Mouse (Mus musculus) myocyte (in vitro differentiated cells): ENCODE results near the gene Rhpn2. TPM values are rescaled to one million over a fixed set of nuclear protein-coding genes. Genes with fewer than 3 reads are reported as not detected.

Source experiments
- H3K27me3 ChIP-seq: one replicate; pipeline ENCODE4 v1.6.1; 2011; ENCODE audit not compliant: control insufficient read depth, insufficient read depth, insufficient read length
- H3K36me3 ChIP-seq: one replicate; pipeline ENCODE4 v1.6.1; 2011; ENCODE audit not compliant: control insufficient read depth, insufficient read depth
- H3K4me2 ChIP-seq: one replicate; pipeline ENCODE4 v1.6.1; 2011; ENCODE audit warnings: low read depth, control low read depth
- H3K4me3 ChIP-seq: one replicate; pipeline ENCODE4 v1.5.1; 2011; ENCODE audit warnings: mild to moderate bottlenecking, control low read depth, moderate library complexity
- H3K79me2 ChIP-seq: one replicate; pipeline ENCODE4 v1.6.1; 2011; ENCODE audit not compliant: control insufficient read depth, insufficient read depth
- H3ac ChIP-seq: one replicate; pipeline ENCODE4 v1.6.1; 2011; ENCODE audit not compliant: control insufficient read depth, insufficient read length
- CEBPB ChIP-seq: IDR thresholded peaks from 2 replicates; pipeline ENCODE4 v1.6.1; 2011; ENCODE audit warnings: mild to moderate bottlenecking, moderate library complexity; ENCODE audit not compliant: poor library complexity, insufficient read depth, severe bottlenecking
- E2F4 ChIP-seq: IDR thresholded peaks from one replicate; pipeline ENCODE4 v1.6.1; 2011; ENCODE audit warnings: mild to moderate bottlenecking, control low read depth, moderate library complexity; ENCODE audit not compliant: insufficient read depth
- MAX ChIP-seq: IDR thresholded peaks from one replicate; pipeline ENCODE4 v1.6.1; 2011; ENCODE audit warnings: low read depth, mild to moderate bottlenecking, control low read depth
- MYOD1 ChIP-seq, 3 experiments: IDR thresholded peaks; one replicate each; pipeline ENCODE4 v1.6.1; 2011; ENCODE audit warnings: control low read depth in 2 of 3, low read depth in 2 of 3, mild to moderate bottlenecking in 2 of 3, moderate library complexity in 1 of 3; ENCODE audit not compliant: insufficient read length in 2 of 3, control insufficient read depth in 1 of 3
- MYOG ChIP-seq, 3 experiments: IDR thresholded peaks; one replicate each; pipeline ENCODE4 v1.6.1; 2011; ENCODE audit warnings: control low read depth in 2 of 3, low read depth in 2 of 3, mild to moderate bottlenecking in 2 of 3; ENCODE audit not compliant: insufficient read length in 2 of 3, control insufficient read depth in 1 of 3, insufficient read depth in 1 of 3
- POLR2A ChIP-seq: IDR thresholded peaks from one replicate; pipeline ENCODE4 v1.6.1; 2011; ENCODE audit warnings: low read depth, mild to moderate bottlenecking, control low read depth, moderate library complexity; ENCODE audit not compliant: insufficient read length
- POLR2AphosphoS2 ChIP-seq: IDR thresholded peaks from one replicate; pipeline ENCODE4 v1.6.1; 2011; ENCODE audit warnings: low read depth, control low read depth; ENCODE audit not compliant: insufficient read length
- REST ChIP-seq: IDR thresholded peaks from one replicate; pipeline ENCODE4 v1.6.1; 2011; ENCODE audit warnings: mild to moderate bottlenecking, control low read depth, moderate library complexity; ENCODE audit not compliant: insufficient read depth, insufficient read length
- SRF ChIP-seq: IDR thresholded peaks from one replicate; pipeline ENCODE4 v1.6.1; 2011; ENCODE audit warnings: low read depth; ENCODE audit not compliant: control insufficient read depth, insufficient read length
- TCF12 ChIP-seq: IDR thresholded peaks from one replicate; pipeline ENCODE4 v1.6.1; 2011; ENCODE audit warnings: mild to moderate bottlenecking, control low read depth; ENCODE audit not compliant: poor library complexity, insufficient read depth, severe bottlenecking
- TCF3 ChIP-seq: IDR thresholded peaks from one replicate; pipeline ENCODE4 v1.6.1; 2011; ENCODE audit warnings: low read depth, control low read depth; ENCODE audit not compliant: insufficient read length
- USF1 ChIP-seq: IDR thresholded peaks from one replicate; pipeline ENCODE4 v1.6.1; 2011; ENCODE audit warnings: low read depth, mild to moderate bottlenecking, control low read depth, moderate library complexity
- polyA plus RNA-seq: library from polyadenylated mRNA; unstranded; fragments of >200 nt; fragmentation: generic; extraction: Trizol; gene quantifications from one replicate; pipeline ENCODE4 v1.2.1, GENCODE M21; 2012; ENCODE audit warnings: missing spikeins

Gene Rhpn2
- polyA plus RNA-seq, 1 experiment, result 0.66 TPM

- H3K4me3 ChIP-seq, result no peak overlapping the region
Measured at GRCm38 (mm10) chr7:35355303-35355872, 21.4 kb downstream of the Rhpn2 start.

GRCm38 (mm10) chr7:35357621-35358020 is 23.7 kb downstream of the Rhpn2 start:
- Histone ChIP-seq H3K4me3 (no peak overlapping the region), H3K4me2 (no peak overlapping the region), H3K79me2 (no peaks in the 10 kb centered on the region), H3ac (no peak overlapping the region), H3K27me3 (no peaks in the 10 kb centered on the region), H3K36me3 (no peaks in the 10 kb centered on the region)
- no peak for TF ChIP-seq TCF12
- no peak for TF ChIP-seq SRF
- no peak for TF ChIP-seq MYOG (IDR thresholded peaks at IDR 0.05; ENCODE audit: control insufficient read depth in 1 of 3, insufficient read depth in 1 of 3, insufficient read length in 2 of 3, low read depth in 2 of 3)
- no peak for TF ChIP-seq TCF3
- TF ChIP-seq MYOD1 (IDR thresholded peaks at IDR 0.05; ENCODE audit: control insufficient read depth in 1 of 3, insufficient read length in 2 of 3, low read depth in 2 of 3), result no peak
- no peak for TF ChIP-seq POLR2AphosphoS2
- TF ChIP-seq MAX, result no peak
- TF ChIP-seq USF1, result no peak
- no peak for TF ChIP-seq REST
- no peak for TF ChIP-seq E2F4
- no peak for TF ChIP-seq POLR2A
- no peak for TF ChIP-seq CEBPB

More at GRCm38 (mm10) chr7:35355303-35355872, 21.4 kb downstream of the Rhpn2 start:
- Histone ChIP-seq H3K4me2 (no peak overlapping the region), H3K27me3 (no peaks in the 10 kb centered on the region), H3ac (no peak overlapping the region), H3K79me2 (no peaks in the 10 kb centered on the region), H3K36me3 (no peaks in the 10 kb centered on the region)
- TF ChIP-seq E2F4, result no peak
- no peak for TF ChIP-seq CEBPB
- no peak for TF ChIP-seq MYOG (IDR thresholded peaks at IDR 0.05; ENCODE audit: control insufficient read depth in 1 of 3, insufficient read depth in 1 of 3, insufficient read length in 2 of 3, low read depth in 2 of 3)
- no peak for TF ChIP-seq TCF3
- TF ChIP-seq POLR2A, result no peak
- no peak for TF ChIP-seq REST
- no peak for TF ChIP-seq MYOD1 (IDR thresholded peaks at IDR 0.05; ENCODE audit: control insufficient read depth in 1 of 3, insufficient read length in 2 of 3, low read depth in 2 of 3)
- TF ChIP-seq USF1, result no peak
- TF ChIP-seq POLR2AphosphoS2, result no peak
- no peak for TF ChIP-seq SRF
- no peak for TF ChIP-seq MAX
- TF ChIP-seq TCF12, result no peak

- TF ChIP-seq POLR2AphosphoS2 (no peak), USF1 (no peak), TCF12 (no peak), SRF (no peak)
- H3K36me3 ChIP-seq, result no peaks in the 10 kb centered on the region
- no peak overlapping the region for H3K4me2 ChIP-seq
- H3ac ChIP-seq, result no peak overlapping the region
- H3K79me2 ChIP-seq, result no peaks in the 10 kb centered on the region
- no peak overlapping the region for H3K4me3 ChIP-seq
- no peaks in the 10 kb centered on the region for H3K27me3 ChIP-seq
Measured at GRCm38 (mm10) chr7:35362253-35362652, 28.3 kb downstream of the Rhpn2 start.

DNA sequence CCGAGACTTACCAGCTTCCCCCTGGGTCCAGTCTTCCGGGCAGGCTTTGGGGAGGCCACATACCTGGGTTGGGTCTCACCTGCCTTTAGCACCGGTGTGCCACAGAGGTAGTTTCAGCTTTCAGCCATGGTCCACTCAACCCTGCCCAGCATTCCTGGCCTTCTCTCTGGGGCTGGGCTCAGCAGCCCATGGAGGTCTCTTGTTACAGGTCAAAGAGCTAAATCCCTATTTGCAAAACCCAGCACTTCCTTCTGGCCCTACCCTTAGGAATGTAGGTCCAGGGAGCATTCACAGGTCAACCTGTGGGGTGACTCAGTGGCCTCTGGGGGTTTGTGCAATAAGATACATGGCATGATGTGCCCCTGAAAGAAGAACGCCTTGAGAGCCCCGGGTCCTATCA is 28.9 kb downstream of the Rhpn2 start:
- no peaks in the 10 kb centered on the region for H3K36me3 ChIP-seq
- H3K27me3 ChIP-seq, result no peaks in the 10 kb centered on the region
- H3K4me3 ChIP-seq, result no peak overlapping the region
- TF ChIP-seq MYOG (IDR thresholded peaks at IDR 0.05; ENCODE audit: control insufficient read depth in 1 of 3, insufficient read depth in 1 of 3, insufficient read length in 2 of 3, low read depth in 2 of 3), result no peak
- no peak for TF ChIP-seq TCF3
- TF ChIP-seq REST, result no peak
- H3K4me2 ChIP-seq, result no peak overlapping the region
- no peaks in the 10 kb centered on the region for H3K79me2 ChIP-seq
- H3ac ChIP-seq, result no peak overlapping the region

GRCm38 (mm10) chr7:35365161-35365910 is 31.4 kb downstream of the Rhpn2 start:
- Histone ChIP-seq H3ac (no peak overlapping the region), H3K4me2 (no peak overlapping the region), H3K79me2 (no peaks in the 10 kb centered on the region), H3K27me3 (no peaks in the 10 kb centered on the region), H3K4me3 (no peak overlapping the region), H3K36me3 (no peaks in the 10 kb centered on the region)
- TF ChIP-seq E2F4, result no peak
- no peak for TF ChIP-seq TCF3
- no peak for TF ChIP-seq MYOD1 (IDR thresholded peaks at IDR 0.05; ENCODE audit: control insufficient read depth in 1 of 3, insufficient read length in 2 of 3, low read depth in 2 of 3)
- TF ChIP-seq SRF, result no peak
- TF ChIP-seq USF1, result no peak
- TF ChIP-seq MAX, result no peak
- no peak for TF ChIP-seq POLR2AphosphoS2
- TF ChIP-seq CEBPB, result no peak
- no peak for TF ChIP-seq MYOG (IDR thresholded peaks at IDR 0.05; ENCODE audit: control insufficient read depth in 1 of 3, insufficient read depth in 1 of 3, insufficient read length in 2 of 3, low read depth in 2 of 3)
- no peak for TF ChIP-seq REST
- TF ChIP-seq POLR2A, result no peak
- TF ChIP-seq TCF12, result no peak
